Mouse (Mus musculus): Measurements from ENCODE around the gene Slc38a11.

Gene Slc38a11

DNA sequence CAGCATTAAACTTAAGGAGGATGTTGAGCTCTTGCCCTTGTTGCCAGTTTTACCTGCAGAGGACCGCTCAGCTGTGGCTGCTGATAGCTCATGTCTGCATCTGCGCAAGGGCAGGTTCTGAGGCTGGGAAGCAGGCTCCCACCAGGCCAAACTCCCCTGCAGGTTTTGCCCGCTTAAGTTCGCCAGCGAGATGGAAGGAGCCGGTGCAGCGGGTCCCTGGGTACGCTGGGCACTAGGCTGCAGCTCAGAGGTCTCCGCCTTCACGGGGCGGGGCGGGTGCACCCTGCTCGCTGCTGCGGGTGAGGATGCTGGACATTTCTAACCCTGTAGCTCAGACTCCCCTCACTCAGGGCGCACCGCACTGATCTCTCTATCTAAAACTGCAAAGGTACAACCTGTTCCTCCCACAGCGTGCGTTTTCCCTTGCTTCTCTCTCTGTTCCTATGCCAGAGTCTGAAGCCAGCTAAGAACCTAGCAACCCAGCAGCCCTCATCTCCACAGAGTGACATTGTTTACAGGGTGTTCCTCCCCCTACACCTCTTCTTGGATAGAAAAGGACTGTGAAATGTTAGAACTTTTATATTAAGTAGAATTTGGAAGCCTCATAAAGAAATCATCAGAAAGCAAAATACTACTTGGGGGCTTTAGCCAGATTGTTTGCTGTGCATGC, at the start of gene Slc38a11:
TSS of gene Slc38a11 (minus strand) at position 207 of the 670 bp plus-strand sequence.
- no peak for DNase-seq (ENCODE audit: low spot score in 2 of 2)

- no peak for DNase-seq (ENCODE audit: low spot score in 2 of 2)
Measured at GRCm38 (mm10) chr2:65407110-65407509, 43.3 kb upstream of the Slc38a11 start.

GRCm38 (mm10) chr2:65405407-65405806, 41.6 kb upstream of the Slc38a11 start:
- DNase-seq (ENCODE audit: low spot score in 2 of 2), result no peak

GRCm38 (mm10) chr2:65402001-65402400, 38.2 kb upstream of the Slc38a11 start:
- no peak for DNase-seq (ENCODE audit: low spot score in 2 of 2)

DNA sequence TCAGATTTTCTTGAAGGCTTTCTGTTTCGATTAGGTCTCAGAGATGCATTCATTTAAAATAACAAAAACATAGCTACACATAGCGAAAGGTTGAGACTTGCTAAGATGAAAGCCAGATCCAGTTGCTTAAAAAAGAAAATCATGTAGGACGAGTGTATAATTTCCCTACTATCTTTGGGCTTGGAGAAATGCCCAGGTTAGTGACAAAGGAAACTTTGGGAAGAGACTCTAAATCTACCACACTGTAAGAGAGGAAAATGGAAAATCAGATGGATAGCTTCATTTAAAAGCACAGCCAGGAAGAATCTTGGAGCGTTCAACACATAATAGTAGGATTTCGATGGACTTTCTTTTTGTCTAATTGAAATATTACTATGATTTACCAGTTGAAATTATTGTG, 36.1 kb upstream of the Slc38a11 start:
- no peak for DNase-seq (ENCODE audit: low spot score in 2 of 2)

GRCm38 (mm10) chr2:65396128-65396527, 32.3 kb upstream of the Slc38a11 start:
- DNase-seq (ENCODE audit: low spot score in 2 of 2), result no peak

DNA sequence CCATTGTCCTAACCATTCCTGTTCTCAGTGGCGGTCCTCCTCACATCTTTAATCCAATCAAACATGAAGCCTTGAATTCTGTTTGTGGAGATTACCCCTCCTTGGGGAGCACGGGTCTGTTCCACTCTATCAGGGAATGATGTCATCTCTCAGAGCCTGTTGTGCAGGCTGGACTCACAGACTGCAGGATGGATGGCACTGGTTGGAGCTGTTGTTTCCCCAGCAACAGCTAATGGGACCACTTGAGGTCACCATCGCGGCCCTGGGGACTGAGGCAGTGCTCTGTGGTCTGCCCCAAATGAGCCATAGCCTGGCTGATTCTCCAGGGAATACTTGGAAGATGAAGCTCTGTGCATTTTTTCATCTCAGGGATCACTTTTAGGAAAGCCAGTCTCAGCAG, 29.2 kb upstream of the Slc38a11 start:
- DNase-seq (ENCODE audit: low spot score in 2 of 2), result no peak

GRCm38 (mm10) chr2:65391322-65391721, 27.5 kb upstream of the Slc38a11 start:
- DNase-seq (ENCODE audit: low spot score in 2 of 2), result no peak

GRCm38 (mm10) chr2:65384815-65385214, 21.0 kb upstream of the Slc38a11 start:
- no peak for DNase-seq (ENCODE audit: low spot score in 2 of 2)

DNA sequence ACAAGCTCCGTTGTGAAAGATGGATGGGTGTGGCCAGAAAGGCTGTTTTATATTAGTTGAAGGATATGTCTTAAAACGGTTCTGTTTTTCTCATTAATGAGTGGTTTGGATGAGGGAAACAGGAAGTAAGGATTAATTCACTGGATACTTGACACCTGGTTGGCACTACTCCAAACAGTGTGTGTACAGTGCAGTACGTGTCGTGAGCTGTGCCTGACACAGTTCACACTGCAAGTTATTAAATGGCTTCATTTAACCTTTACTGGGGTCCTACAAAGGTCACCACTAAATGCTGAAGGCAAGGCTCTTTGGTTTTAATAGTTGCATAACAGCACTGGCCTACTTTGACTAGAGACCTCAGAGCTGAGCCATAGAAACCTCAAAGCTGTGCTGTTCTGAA, 18.7 kb upstream of the Slc38a11 start:
- DNase-seq (ENCODE audit: low spot score in 2 of 2), result no peak

DNA sequence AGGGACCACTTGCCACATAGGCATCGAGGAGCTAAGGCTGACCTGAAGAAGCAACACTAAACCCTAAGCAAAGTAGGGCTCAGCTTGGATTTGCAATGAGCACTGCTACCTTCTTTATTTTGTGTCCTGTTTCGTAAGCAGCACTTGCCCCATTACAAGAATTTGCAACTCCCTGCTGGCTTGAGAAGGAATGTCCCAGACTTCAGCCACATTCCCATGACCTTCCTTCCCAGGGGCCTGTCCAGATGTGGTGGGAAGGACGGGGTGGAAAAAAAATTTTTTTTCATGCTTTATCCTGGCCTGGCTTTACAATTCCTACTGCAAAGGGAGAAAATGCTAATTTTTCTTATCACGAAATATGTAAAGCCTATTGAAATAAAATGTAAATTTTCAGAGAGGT, 14.6 kb upstream of the Slc38a11 start:
- DNase-seq (ENCODE audit: low spot score in 2 of 2), result no peak

DNA sequence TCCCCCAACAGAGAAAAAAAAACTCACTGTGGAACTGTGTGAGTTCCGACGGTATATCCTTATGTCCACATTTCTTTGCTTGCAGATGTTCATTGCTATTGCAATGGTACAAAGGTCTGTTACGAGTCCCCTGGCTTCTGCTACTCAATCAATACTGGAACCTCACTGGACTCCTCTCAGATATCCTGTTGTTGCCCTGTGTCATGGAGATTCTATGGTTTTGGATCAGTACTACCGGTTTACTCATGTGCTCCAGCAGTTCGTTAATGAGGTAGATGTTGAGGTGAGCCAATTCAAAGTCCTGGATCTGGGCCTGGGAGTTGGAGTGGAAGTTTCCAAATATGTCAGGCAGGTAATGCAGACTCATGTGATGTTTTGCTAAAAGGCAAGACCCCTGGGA, 10.6 kb upstream of the Slc38a11 start:
- DNase-seq (ENCODE audit: low spot score in 2 of 2), result no peak

- no peak for DNase-seq (ENCODE audit: low spot score in 2 of 2)
Measured at GRCm38 (mm10) chr2:65373076-65373475, 9.2 kb upstream of the Slc38a11 start.

DNA sequence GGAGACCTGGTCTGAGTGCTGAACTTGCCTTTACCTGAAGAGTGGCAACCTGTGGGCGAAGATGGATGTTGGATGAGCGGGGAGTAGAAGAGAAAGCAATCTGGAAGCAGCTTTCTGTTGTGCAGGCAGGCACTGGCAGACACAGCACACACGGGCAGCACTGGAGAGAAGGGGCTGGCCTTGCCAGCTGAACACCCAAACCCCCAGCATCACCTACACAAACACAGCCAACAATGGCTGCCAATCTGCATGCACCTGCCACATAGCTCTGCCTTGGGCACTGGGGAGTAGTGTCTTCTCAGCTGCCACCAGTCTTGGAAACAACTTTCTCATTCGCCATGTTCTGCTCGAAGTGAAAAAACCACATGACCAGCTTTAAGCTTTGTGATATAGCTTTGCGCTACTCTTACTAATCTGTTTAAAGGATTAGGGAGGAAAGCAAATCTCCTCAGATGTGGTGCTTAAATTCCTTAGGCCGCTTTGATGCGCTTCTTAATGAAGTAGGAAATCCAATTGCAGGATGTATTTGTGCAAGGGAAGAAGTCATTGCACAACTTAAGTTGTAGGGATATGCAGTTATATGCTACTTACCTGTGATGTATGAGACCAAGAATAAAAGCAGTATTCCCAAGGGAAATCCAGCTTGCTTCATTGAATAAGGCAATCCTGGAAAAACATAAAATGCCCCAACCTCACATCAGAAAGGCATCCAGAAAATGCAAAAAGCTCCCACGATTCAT, 2.9 kb downstream of the Slc38a11 start:
- no peak for DNase-seq (ENCODE audit: low spot score in 2 of 2)

DNA sequence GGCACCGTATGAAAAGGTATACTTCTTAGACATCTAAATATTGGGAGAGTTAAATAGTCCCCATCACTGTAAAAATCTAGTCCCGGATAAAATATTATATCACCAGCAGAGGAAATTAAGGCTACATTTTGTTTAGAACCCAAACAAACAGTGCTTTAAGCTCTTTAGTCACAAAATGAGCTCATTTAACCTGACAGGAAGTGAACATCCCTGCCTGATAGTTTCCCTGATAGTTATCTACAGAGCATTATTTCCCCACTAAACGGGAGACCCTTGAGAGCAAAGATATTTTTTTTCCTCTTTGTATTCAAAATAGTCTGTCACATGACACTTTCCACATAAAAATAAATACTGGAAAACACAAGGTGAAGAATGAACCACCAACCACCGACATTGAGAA, 16.5 kb downstream of the Slc38a11 start:
- DNase-seq (ENCODE audit: low spot score in 2 of 2), result no peak

GRCm38 (mm10) chr2:65346915-65347314, 16.9 kb downstream of the Slc38a11 start:
- no peak for DNase-seq (ENCODE audit: low spot score in 2 of 2)

GRCm38 (mm10) chr2:65346037-65346436, 17.8 kb downstream of the Slc38a11 start:
- DNase-seq (ENCODE audit: low spot score in 2 of 2), result no peak

- DNase-seq (ENCODE audit: low spot score in 2 of 2), result peak in 1 of 2 experiments; percentile 43
Measured at GRCm38 (mm10) chr2:65342057-65342456, 21.8 kb downstream of the Slc38a11 start.

- DNase-seq (ENCODE audit: low spot score in 2 of 2), result no peak
Measured at GRCm38 (mm10) chr2:65340839-65341238, 23.0 kb downstream of the Slc38a11 start.

- DNase-seq (ENCODE audit: low spot score in 2 of 2), result peak; percentile 26 to 57
Measured at GRCm38 (mm10) chr2:65337378-65338140, 26.3 kb downstream of the Slc38a11 start.

GRCm38 (mm10) chr2:65336608-65337007, 27.2 kb downstream of the Slc38a11 start:
- DNase-seq (ENCODE audit: low spot score in 2 of 2), result no peak

- DNase-seq (ENCODE audit: low spot score in 2 of 2), result peak; percentile 6 to 22
Measured at GRCm38 (mm10) chr2:65334091-65334490, 29.7 kb downstream of the Slc38a11 start.

DNA sequence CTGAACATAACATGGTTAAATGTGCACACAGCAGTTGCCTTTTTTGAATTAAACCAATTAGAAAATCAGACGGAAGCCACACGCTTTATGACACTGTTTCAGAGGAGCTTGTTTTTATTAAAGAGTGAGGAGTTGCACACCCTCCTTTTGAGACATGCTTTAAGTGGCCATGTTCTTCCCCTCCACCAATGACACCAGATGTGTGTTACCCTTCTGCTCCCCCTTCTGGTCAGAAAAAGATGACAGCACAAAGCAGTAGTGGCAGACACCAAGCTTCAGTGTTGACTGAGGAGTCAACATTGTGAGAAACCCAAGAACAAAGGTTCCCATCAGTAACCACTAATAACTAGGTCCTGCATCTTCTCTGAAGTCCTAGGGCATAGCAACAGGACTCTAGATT, 32.5 kb downstream of the Slc38a11 start:
- no peak for DNase-seq (ENCODE audit: low spot score in 2 of 2)

Measured in urinary bladder, postnatal 36 days (tissue).